Comparison of ENCODE assay signal across 13 mouse cellular contexts in the genomic region with DNA sequence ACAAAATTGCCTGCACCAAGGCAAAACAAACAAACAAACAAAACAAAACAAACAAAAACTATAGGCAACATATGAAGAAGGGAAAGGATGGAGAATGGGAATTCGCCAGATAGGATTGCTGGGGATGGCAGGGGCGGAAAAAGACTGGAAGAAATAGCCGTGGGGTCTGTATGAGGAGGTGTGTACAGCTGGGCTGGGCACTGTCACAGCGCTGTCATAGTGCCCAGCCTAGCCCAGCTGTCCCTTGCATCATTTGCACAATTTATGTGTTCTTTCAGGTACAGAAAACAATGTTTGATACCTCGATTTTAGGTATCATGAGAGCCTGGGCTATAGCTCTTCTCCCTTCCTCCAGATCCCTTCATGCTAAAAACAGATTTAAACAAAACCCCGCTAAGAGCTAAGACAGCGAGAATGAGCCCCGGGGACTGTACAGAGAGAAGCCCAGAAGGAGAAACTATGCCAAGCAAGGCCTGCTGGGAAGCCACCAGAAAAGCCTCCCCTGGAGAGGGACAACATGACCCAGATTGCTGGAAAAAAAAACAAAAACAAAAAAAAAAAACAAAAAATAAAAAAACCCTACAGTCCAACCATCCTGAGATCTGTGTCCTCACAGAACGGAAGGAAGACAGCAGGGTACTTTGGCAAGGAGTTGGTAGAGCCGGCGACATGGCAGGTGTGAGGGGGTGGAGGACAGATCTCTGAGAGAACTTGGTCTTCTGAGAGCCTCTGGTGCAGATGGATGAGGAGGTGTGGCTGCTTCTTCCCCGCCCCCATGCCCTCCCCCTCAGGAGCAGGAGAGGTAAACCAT.
DNase-seq lines count a peak whose midpoint lies in the region; ATAC-seq and TF ChIP-seq lines count a peak whose summit lies in the region.
"Had no signal": no experiment of that assay in that cellular context is flagged by ENCODE, and none has a peak within 500 bp of the region (broad histone marks: within the 10 kb centered on the region; RNA-seq: fewer than 3 reads in every experiment).

No protein-coding gene starts in this region.

- WGBS in heart, embryonic 10.5 days: 62% methylated on average over 12 of the region's 12 CpGs
- WGBS in bone marrow, adult 2 months: 61% methylated on average over 12 of the region's 12 CpGs
- 73% methylated on average over 12 of the region's 12 CpGs for WGBS in forebrain, embryonic 13.5 days

- peaks cover 19% of the 10 kb centered on the region for H3K4me1 ChIP-seq in heart, embryonic 10.5 days
- H3K4me1 ChIP-seq in bone marrow, adult 2 months (ENCODE audit: control insufficient read depth, insufficient read depth, low read length): peaks cover 2% of the 10 kb centered on the region
- H3K4me1 ChIP-seq in forebrain, embryonic 13.5 days: no peaks in the 10 kb centered on the region

- no peak for ATAC-seq in forebrain, embryonic 13.5 days
- ATAC-seq: intestine, postnatal 0 days had no signal

- TF ChIP-seq CTCF in bone marrow, adult 2 months (IDR thresholded peaks at IDR 0.05; ENCODE audit: control insufficient read depth, insufficient read depth, low read length): no peak

- no peaks in the 10 kb centered on the region for H3K27me3 ChIP-seq in heart, embryonic 10.5 days (ENCODE audit: insufficient read depth, poor library complexity, severe bottlenecking)
- no peaks in the 10 kb centered on the region for H3K27me3 ChIP-seq in forebrain, embryonic 13.5 days

- peak; percentile 76 for DNase-seq in heart, adult 11 months
- no peak for DNase-seq in heart, embryonic 10.5 days (ENCODE audit: low spot score)
- peak; percentile 65 to 67 for DNase-seq in layer of hippocampus, adult 8-10 months (ENCODE audit: low spot score in 2 of 2)
- peak; percentile 52 to 65 for DNase-seq in right cerebral cortex, postnatal 10 days (ENCODE audit: low spot score in 2 of 2)
- DNase-seq in ovary, postnatal 10 days (ENCODE audit: low spot score): no peak
- no peak for DNase-seq in c-Kit-positive CD71-positive TER-119-positive erythroid progenitor cells, embryonic 14.5 days (ENCODE audit: low spot score)
- DNase-seq: adrenal gland, adult 8-10 months; gastrocnemius, postnatal 10 days; spleen, adult 18-20 months had no signal

- no peak for TF ChIP-seq POLR2A in bone marrow, adult 2 months (IDR thresholded peaks at IDR 0.05; ENCODE audit: borderline replicate concordance, control insufficient read depth, low read depth, low read length)

- H3K9me3 ChIP-seq in heart, embryonic 10.5 days: no peaks in the 10 kb centered on the region
- H3K9me3 ChIP-seq in forebrain, embryonic 13.5 days (replicated peaks): no peaks in the 10 kb centered on the region
- H3K9me3 ChIP-seq: embryonic facial prominence, embryonic 12.5 days had no signal

- H3K27ac ChIP-seq in heart, embryonic 10.5 days: no peak overlapping the region
- peak overlapping the region; percentile 15; the same call in 1 of the 2 replicates for H3K27ac ChIP-seq in bone marrow, adult 2 months (ENCODE audit: control insufficient read depth, insufficient read depth, low read depth, low read length, poor library complexity)
- no peak overlapping the region for H3K27ac ChIP-seq in forebrain, embryonic 13.5 days
- H3K27ac ChIP-seq: embryonic facial prominence, embryonic 12.5 days had no signal

- no peak overlapping the region for H3K4me2 ChIP-seq in forebrain, embryonic 13.5 days

- H3K36me3 ChIP-seq in heart, embryonic 10.5 days: no peaks in the 10 kb centered on the region
- no peaks in the 10 kb centered on the region for H3K36me3 ChIP-seq in forebrain, embryonic 13.5 days (ENCODE audit: poor library complexity, severe bottlenecking)
- H3K36me3 ChIP-seq: embryonic facial prominence, embryonic 12.5 days had no signal

- no peak overlapping the region for H3K4me3 ChIP-seq in heart, embryonic 10.5 days
- no peak overlapping the region for H3K4me3 ChIP-seq in bone marrow, adult 2 months (replicated peaks; ENCODE audit: control insufficient read depth, low read depth, low read length)
- H3K4me3 ChIP-seq in forebrain, embryonic 13.5 days: no peak overlapping the region
- H3K4me3 ChIP-seq: embryonic facial prominence, embryonic 12.5 days had no signal

- H3K9ac ChIP-seq in forebrain, embryonic 13.5 days: no peak overlapping the region
- H3K9ac ChIP-seq: embryonic facial prominence, embryonic 12.5 days had no signal

Comparison
In these comparisons a context has a peak if more than half of its experiments do, and no peak if none do; other contexts are left out.
1. DNase-seq: peak in heart, adult 11 months (single experiment), layer of hippocampus, adult 8-10 months (2 of 2) and right cerebral cortex, postnatal 10 days (2 of 2); none in heart, embryonic 10.5 days (single experiment), ovary, postnatal 10 days (single experiment) and c-Kit-positive CD71-positive TER-119-positive erythroid progenitor cells, embryonic 14.5 days (single experiment).